Mouse (Mus musculus): ENCODE data around the gene Stxbp4.

GRCm38 (mm10) chr11:90622500-90622899, 15.4 kb downstream of the Stxbp4 start:
- TF ChIP-seq EP300 (IDR thresholded peaks at IDR 0.05; ENCODE audit: insufficient read depth, low read depth, low read length) (no peak), CTCF (IDR thresholded peaks at IDR 0.05) (no peak)
